ENCODE assay signal across 7 mouse cellular contexts in the genomic region with DNA sequence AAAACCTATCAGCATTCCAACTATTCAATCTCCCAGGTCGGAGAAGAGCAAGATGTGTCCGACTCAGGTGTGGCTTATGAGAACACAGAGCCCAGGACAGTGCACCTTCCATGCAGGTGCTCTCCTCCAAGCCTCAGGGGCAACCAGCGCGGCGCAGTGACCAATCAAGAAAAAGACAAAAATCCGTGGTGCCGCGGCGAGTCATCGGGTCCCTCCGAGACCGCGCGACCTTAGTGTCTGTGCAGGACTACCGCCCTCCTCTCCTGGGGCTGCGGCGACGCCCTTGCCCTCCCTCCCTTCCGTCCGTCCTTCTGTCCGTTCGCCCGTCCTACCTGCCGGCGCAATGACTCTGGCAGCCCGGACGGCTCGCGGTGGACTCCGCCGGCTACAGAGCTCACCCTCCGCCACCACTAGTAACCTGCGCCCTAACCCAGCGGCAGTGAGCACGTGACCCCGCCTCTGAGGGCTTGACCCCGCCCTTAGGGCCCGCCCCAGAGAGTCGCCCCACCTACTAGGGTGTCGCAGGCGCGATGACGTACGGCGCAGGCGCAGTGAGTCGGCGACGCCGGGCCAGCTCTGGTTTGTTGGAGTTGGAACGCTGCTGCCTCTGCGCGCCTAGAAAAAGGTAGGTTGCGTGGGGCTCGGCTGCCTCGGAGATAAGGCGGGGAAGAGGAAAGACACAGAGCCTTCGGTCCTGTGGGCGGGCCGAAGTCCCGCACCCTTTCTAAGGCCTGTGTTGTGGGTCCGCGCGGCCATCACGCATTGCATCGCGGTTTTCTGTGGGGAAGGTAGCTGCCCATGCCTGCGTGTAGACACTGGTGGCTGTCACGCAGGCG. TPM values are rescaled to one million over a fixed set of nuclear protein-coding genes. Genes with fewer than 3 reads are reported as not detected.
DNase-seq lines count a peak whose midpoint lies in the region; ATAC-seq lines count a peak whose summit lies in the region.

A gene (minus strand): TSS at position 455 of the 836 bp plus-strand sequence.
A gene (plus strand): TSS at position 500 of the 836 bp plus-strand sequence.

- H3K9ac ChIP-seq in intestine, embryonic 16.5 days (ENCODE audit: low read depth, low read length) = peak within 1 kb of the TSS; percentile 91
- peak within 1 kb of the TSS; percentile 84 for H3K9ac ChIP-seq in midbrain, embryonic 11.5 days (ENCODE audit: low read length)

- intact Hi-C loops in gastrocnemius, postnatal 36 days (cut with DNase I) = no loop called here
- intact Hi-C loops in left cerebral cortex, postnatal 36 days (cut with DNase I) = no loop called here

- ATAC-seq in intestine, embryonic 16.5 days = peak; percentile 99
- ATAC-seq in midbrain, embryonic 11.5 days (ENCODE audit: low FRiP score) = peak; percentile 98

- H3K27me3 ChIP-seq in intestine, embryonic 16.5 days (replicated peaks; ENCODE audit: control insufficient read depth, insufficient read depth, low read length) = no peaks in the 10 kb centered on the region
- H3K27me3 ChIP-seq in midbrain, embryonic 11.5 days (ENCODE audit: control insufficient read depth, insufficient read depth, low read length) = no peaks in the 10 kb centered on the region

- WGBS in intestine, embryonic 16.5 days = under 1% methylated on average over 69 of the region's 70 CpGs
- under 1% methylated on average over 67 of the region's 70 CpGs for WGBS in midbrain, embryonic 11.5 days

- peak within 1 kb of the TSS; percentile 92 for H3K27ac ChIP-seq in intestine, embryonic 16.5 days (ENCODE audit: low read length)
- peak within 1 kb of the TSS; percentile 73 for H3K27ac ChIP-seq in midbrain, embryonic 11.5 days (ENCODE audit: low read depth, low read length)

- peak within 1 kb of the TSS; percentile 87 for H3K4me3 ChIP-seq in intestine, embryonic 16.5 days (ENCODE audit: low read length)
- peak within 1 kb of the TSS; percentile 80 for H3K4me3 ChIP-seq in midbrain, embryonic 11.5 days (ENCODE audit: low read depth, low read length)

- H3K36me3 ChIP-seq in intestine, embryonic 16.5 days (ENCODE audit: control insufficient read depth, insufficient read depth, low read length) = 0 out of 2 replicates have a peak, but pooled peaks cover 6% of the 10 kb centered on the region
- no peaks in the 10 kb centered on the region for H3K36me3 ChIP-seq in midbrain, embryonic 11.5 days (ENCODE audit: control insufficient read depth, insufficient read depth, low read length)

- no peaks in the 10 kb centered on the region for H3K9me3 ChIP-seq in intestine, embryonic 16.5 days (ENCODE audit: control insufficient read depth, low read length)
- no peaks in the 10 kb centered on the region for H3K9me3 ChIP-seq in midbrain, embryonic 11.5 days (ENCODE audit: control insufficient read depth, low read length)

- peak within 1 kb of the TSS; percentile 77 for H3K4me2 ChIP-seq in intestine, embryonic 16.5 days (ENCODE audit: low read depth, low read length)
- peak within 1 kb of the TSS; percentile 81 for H3K4me2 ChIP-seq in midbrain, embryonic 11.5 days

- peak; percentile 99 for DNase-seq in adrenal gland, adult 2 months
- peak; percentile 96 for DNase-seq in embryo, embryonic 11.5 days (ENCODE audit: low read depth, low spot score)
- DNase-seq in gastrocnemius, postnatal 36 days = peak; percentile 97
- peak; percentile 98 to 99 for DNase-seq in left cerebral cortex, postnatal 36 days (ENCODE audit: low spot score in 2 of 2)
- DNase-seq in midbrain, embryonic 11.5 days (ENCODE audit: low spot score, missing footprints) = peak; percentile 100
- DNase-seq in skeletal muscle tissue, adult 2 months (ENCODE audit: low read depth, low spot score) = peak; percentile 96

- H3K4me1 ChIP-seq in intestine, embryonic 16.5 days (ENCODE audit: control insufficient read depth, insufficient read depth, low read length) = no peaks in the 10 kb centered on the region
- peaks cover 3% of the 10 kb centered on the region; the same call in 1 of the 2 replicates for H3K4me1 ChIP-seq in midbrain, embryonic 11.5 days (ENCODE audit: control insufficient read depth, insufficient read depth, low read length)

RNA-seq across cellular contexts. Expression of the first gene that starts in this region (rescaled TPM):
- 1 to 10 TPM; 5.3 to 6.9 TPM for total RNA-seq in adrenal gland, adult 2 months (2021)
- polyA plus RNA-seq in adrenal gland, adult 2 months (2012; rRNA removed) = 2.8 and 4.9 TPM in 2 replicates
- 1 to 10 TPM; 4.5 to 5.2 TPM for total RNA-seq in gastrocnemius, postnatal 36 days (2021)
- polyA plus RNA-seq in intestine, embryonic 16.5 days (2015; fragmentation: Nextera tagmentation; extraction: Ambion mirVana) = 3.9 and 4.6 TPM in 2 replicates
- 10 to 100 TPM; 16.1 to 21.3 TPM for total RNA-seq in left cerebral cortex, postnatal 36 days (2021)
- polyA plus RNA-seq in midbrain, embryonic 11.5 days (2014; fragmentation: Nextera tagmentation; extraction: Ambion mirVana) = 7.7 and 7.9 TPM in 2 replicates

RNA-seq across cellular contexts. Expression of the second gene that starts in this region (rescaled TPM):
- total RNA-seq in adrenal gland, adult 2 months (2021) = 10 to 100 TPM; 60.6 to 93.9 TPM
- polyA plus RNA-seq in adrenal gland, adult 2 months (2012; rRNA removed) = 3.9 and 4.5 TPM in 2 replicates
- total RNA-seq in gastrocnemius, postnatal 36 days (2021) = 10 to 100 TPM; 43.0 to 46.0 TPM
- polyA plus RNA-seq in intestine, embryonic 16.5 days (2015; fragmentation: Nextera tagmentation; extraction: Ambion mirVana) = 138 and 151 TPM in 2 replicates
- total RNA-seq in left cerebral cortex, postnatal 36 days (2021) = 100 to 1,000 TPM in 1 of 2 experiments, 10 to 100 TPM in 1; 99.7 to 112 TPM
- 169 and 171 TPM in 2 replicates for polyA plus RNA-seq in midbrain, embryonic 11.5 days (2014; fragmentation: Nextera tagmentation; extraction: Ambion mirVana)

Comparison
In these comparisons a context has a peak if more than half of its experiments do, and no peak if none do; other contexts are left out.
1. Peak in every context shown above with its lines: DNase-seq, ATAC-seq, H3K4me3 ChIP-seq and H3K27ac ChIP-seq.
2. RNA of the second gene that starts in this region (polyA plus RNA-seq): 169 to 171 TPM in midbrain, embryonic 11.5 days and 138 to 151 TPM in intestine, embryonic 16.5 days; 3.9 to 4.5 TPM in adrenal gland, adult 2 months; every median in the first group is over 10 times any median in the second.